Comparison of ENCODE assay signal across 24 mouse cellular contexts in the genomic region with DNA sequence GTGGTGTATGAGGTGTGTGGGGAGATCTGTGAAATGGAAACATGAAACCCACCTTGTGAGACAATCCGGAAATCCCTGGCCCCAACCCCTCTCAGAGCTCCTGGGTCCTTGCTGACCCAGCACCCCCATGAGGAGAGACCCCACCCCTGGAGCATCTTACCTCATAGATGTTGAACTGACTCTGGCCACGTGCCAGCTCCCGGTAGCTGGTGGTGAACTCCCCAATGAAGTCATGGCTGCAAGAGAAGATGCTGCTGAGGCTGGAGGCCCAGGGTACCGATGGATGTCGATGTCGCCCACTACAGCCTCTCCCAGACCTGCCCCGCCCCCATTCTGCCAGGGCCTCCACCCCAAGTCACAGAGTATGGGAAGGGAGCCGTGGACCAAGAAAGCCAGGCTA. TPM values are rescaled to one million over a fixed set of nuclear protein-coding genes. Genes with fewer than 3 reads are reported as not detected.
DNase-seq lines count a peak whose midpoint lies in the region; ATAC-seq and TF ChIP-seq lines count a peak whose summit lies in the region.
"Had no signal": no experiment of that assay in that cellular context is flagged by ENCODE, and none has a peak within 500 bp of the region (broad histone marks: within the 10 kb centered on the region; RNA-seq: fewer than 3 reads in every experiment).

No protein-coding gene starts in this region.

- peak; percentile 56 for DNase-seq in CD4-positive, CD25-positive, alpha-beta regulatory T cell, adult 2 months (ENCODE audit: low read depth, low spot score)
- DNase-seq in testis, postnatal 10 days (ENCODE audit: low spot score) = peak; percentile 67
- no peak for DNase-seq in testis, postnatal 14 days (ENCODE audit: low spot score)
- no peak for DNase-seq in CH12.LX (ENCODE audit: extremely low read depth)
- no peak for DNase-seq in MEL (ENCODE audit: low read depth, low spot score)
- no peak for DNase-seq in spleen, postnatal 36 days (ENCODE audit: low spot score in 2 of 2)
- DNase-seq: adrenal gland, adult 2 months; adrenal gland, postnatal 10 days; adrenal gland, postnatal 25 days; B cell, adult 2 months; cerebellum, adult 11 months; cerebellum, adult 18-20 months; cerebellum, adult 8-10 months; cerebellum, adult 9-11 months; cerebellum, postnatal 36 days; embryo, embryonic 11 days had no signal

- TF ChIP-seq POLR2A in CH12.LX (IDR thresholded peaks at IDR 0.05; ENCODE audit: low read depth, low read length) = no peak
- no peak for TF ChIP-seq POLR2A in MEL (IDR thresholded peaks at IDR 0.05; ENCODE audit: control insufficient read depth in 1 of 2, insufficient read depth in 1 of 2, low read depth in 1 of 2, low read length in 2 of 2, poor library complexity in 1 of 2)

- H3K4me2 ChIP-seq in CH12.LX (ENCODE audit: insufficient read depth, low read depth, poor library complexity, severe bottlenecking) = peak overlapping the region; percentile 37; the same call in 1 of the 2 replicates
- H3K4me2 ChIP-seq: embryonic facial prominence, embryonic 13.5 days; embryonic facial prominence, embryonic 15.5 days; forebrain, embryonic 12.5 days had no signal

- no peaks in the 10 kb centered on the region for H3K27me3 ChIP-seq in CH12.LX (replicated peaks)
- no peaks in the 10 kb centered on the region for H3K27me3 ChIP-seq in MEL (ENCODE audit: control insufficient read depth in 1 of 2, insufficient read depth in 2 of 2, low read length in 2 of 2)
- H3K27me3 ChIP-seq: embryonic facial prominence, embryonic 13.5 days; embryonic facial prominence, embryonic 15.5 days had no signal

- no peaks in the 10 kb centered on the region for H3K79me2 ChIP-seq in CH12.LX (replicated peaks; ENCODE audit: control insufficient read depth, extremely low read depth, insufficient read depth, poor library complexity, severe bottlenecking)
- no peaks in the 10 kb centered on the region for H3K79me2 ChIP-seq in MEL (ENCODE audit: control insufficient read depth, insufficient read depth, low read length, poor library complexity)

- H3K9ac ChIP-seq in CH12.LX (ENCODE audit: insufficient read depth, low read depth) (no peak overlapping the region), MEL (ENCODE audit: control insufficient read depth, low read depth, low read length, poor library complexity, severe bottlenecking) (no peak overlapping the region)
- H3K9ac ChIP-seq: embryonic facial prominence, embryonic 13.5 days; embryonic facial prominence, embryonic 15.5 days; forebrain, embryonic 12.5 days had no signal

- H3K27ac ChIP-seq in CH12.LX (ENCODE audit: insufficient read depth, low read depth) (no peak overlapping the region), MEL (ENCODE audit: control insufficient read depth, low read depth, low read length) (0 out of 2 replicates have a peak overlapping the region, but pooled peaks have one; percentile 89)
- H3K27ac ChIP-seq: embryonic facial prominence, embryonic 13.5 days; embryonic facial prominence, embryonic 15.5 days; forebrain, embryonic 10.5 days; forebrain, embryonic 12.5 days had no signal

- dilution Hi-C loops in CH12.LX (cut with MboI; ENCODE audit: extremely low pct_ligation_motif_present, extremely low pct_unique_long_range_greater_than_20kb, low sequenced_read_pairs) = no loop called here

- no peak for TF ChIP-seq RAD21 in CH12.LX (IDR thresholded peaks at IDR 0.05; ENCODE audit: low read depth, low read length)
- TF ChIP-seq RAD21 in MEL (IDR thresholded peaks at IDR 0.05; ENCODE audit: low read depth, low read length) = no peak

- H3K36me3 ChIP-seq in CH12.LX (replicated peaks in 1 of 2; ENCODE audit: control insufficient read depth in 1 of 2, insufficient read depth in 1 of 2, low read length in 1 of 2) (no peaks in the 10 kb centered on the region), MEL (ENCODE audit: control insufficient read depth in 1 of 2, insufficient read depth in 2 of 2, low read length in 2 of 2) (peaks cover 0 to 15% of the 10 kb centered on the region in 2 experiments; a peak in 2 of 4 replicates)
- H3K36me3 ChIP-seq: embryonic facial prominence, embryonic 13.5 days; embryonic facial prominence, embryonic 15.5 days; forebrain, embryonic 10.5 days; forebrain, embryonic 12.5 days had no signal

- TF ChIP-seq EP300 in CH12.LX (IDR thresholded peaks at IDR 0.05; ENCODE audit: low read length) (no peak), MEL (IDR thresholded peaks at IDR 0.05; ENCODE audit: low read depth in 1 of 2, low read length in 2 of 2) (no peak)

- H3K9me3 ChIP-seq in CH12.LX (replicated peaks; ENCODE audit: low read length) (no peaks in the 10 kb centered on the region), MEL (replicated peaks; ENCODE audit: insufficient read depth, low read length) (no peaks in the 10 kb centered on the region)
- H3K9me3 ChIP-seq: embryonic facial prominence, embryonic 13.5 days; embryonic facial prominence, embryonic 15.5 days; forebrain, embryonic 10.5 days; forebrain, embryonic 12.5 days had no signal

- peaks cover 36 to 71% of the 10 kb centered on the region in 2 experiments for H3K4me1 ChIP-seq in CH12.LX (ENCODE audit: control insufficient read depth in 1 of 2, insufficient read depth in 2 of 2)
- H3K4me1 ChIP-seq in MEL (ENCODE audit: control insufficient read depth in 1 of 2, insufficient read depth in 2 of 2, low read length in 2 of 2) = peaks cover 0 to 36% of the 10 kb centered on the region in 2 experiments; a peak in 2 of 4 replicates

- no peak for TF ChIP-seq CTCF in CH12.LX (conservative IDR thresholded peaks at IDR 0.05 in 1 of 2, IDR thresholded peaks at IDR 0.05 in 1 of 2; ENCODE audit: low read depth in 2 of 2, low read length in 2 of 2)
- TF ChIP-seq CTCF in MEL (IDR thresholded peaks at IDR 0.05 in 2 of 3, conservative IDR thresholded peaks at IDR 0.05 in 1 of 3; ENCODE audit: control insufficient read depth in 1 of 3, insufficient read depth in 1 of 3, low read depth in 2 of 3, low read length in 3 of 3, poor library complexity in 1 of 3, severe bottlenecking in 1 of 3) = no peak

- ATAC-seq in CD4-positive, CD25-positive, alpha-beta regulatory T cell, adult 4 months = no peak
- ATAC-seq: forebrain, embryonic 14.5 days; forebrain, embryonic 16.5 days had no signal

- H3K4me3 ChIP-seq in CH12.LX (replicated peaks in 1 of 3; ENCODE audit: low read depth in 2 of 3, low read length in 2 of 3, poor library complexity in 1 of 3) (no peak overlapping the region), MEL (ENCODE audit: control insufficient read depth in 1 of 2, insufficient read depth in 1 of 2, low read depth in 2 of 2, low read length in 2 of 2) (no peak overlapping the region)
- H3K4me3 ChIP-seq: embryonic facial prominence, embryonic 13.5 days; embryonic facial prominence, embryonic 15.5 days; erythroblast, embryonic 14.5 days; forebrain, embryonic 10.5 days; forebrain, embryonic 12.5 days had no signal

- in situ Hi-C loops in CH12.LX (cut with MboI; ENCODE audit: low pct_ligation_motif_present, low pct_unique_long_range_greater_than_20kb, low sequenced_read_pairs) = no loop called here

TF ChIP-seq in CH12.LX, 34 proteins besides CTCF, POLR2A, EP300 and RAD21:
- TF ChIP-seq PAX5 (IDR thresholded peaks at IDR 0.05; ENCODE audit: low read length) = no peak
- TF ChIP-seq ZNF384 (IDR thresholded peaks at IDR 0.05; ENCODE audit: low read depth, low read length) = no peak
- no peak for TF ChIP-seq MAX (IDR thresholded peaks at IDR 0.05; ENCODE audit: low read length)
- no peak for TF ChIP-seq SIN3A (IDR thresholded peaks at IDR 0.05; ENCODE audit: low read length)
- TF ChIP-seq BHLHE40 (IDR thresholded peaks at IDR 0.05; ENCODE audit: low read depth, low read length) = no peak
- TF ChIP-seq MXI1 (IDR thresholded peaks at IDR 0.05; ENCODE audit: low read depth, low read length) = no peak
- no peak for TF ChIP-seq JUN (IDR thresholded peaks at IDR 0.05; ENCODE audit: insufficient read depth, low read depth, low read length)
- no peak for TF ChIP-seq MEF2A (IDR thresholded peaks at IDR 0.05; ENCODE audit: borderline replicate concordance, low read depth, low read length)
- TF ChIP-seq NRF1 (IDR thresholded peaks at IDR 0.05; ENCODE audit: low read depth, low read length) = no peak

TF ChIP-seq in MEL, 35 proteins besides CTCF, POLR2A, EP300 and RAD21:
- TF ChIP-seq UBTF (IDR thresholded peaks at IDR 0.05; ENCODE audit: borderline replicate concordance, insufficient read depth, low read depth, low read length) (no peak), ZMIZ1 (IDR thresholded peaks at IDR 0.05; ENCODE audit: low read depth, low read length) (no peak), SMC3 (IDR thresholded peaks at IDR 0.05; ENCODE audit: low read depth, low read length) (no peak), JUND (IDR thresholded peaks at IDR 0.05; ENCODE audit: low read depth, low read length) (no peak), MEF2A (IDR thresholded peaks at IDR 0.05; ENCODE audit: extremely low read depth, insufficient replicate concordance, low read depth, low read length, poor library complexity, severe bottlenecking) (no peak), MAZ (IDR thresholded peaks at IDR 0.05; ENCODE audit: low read depth, low read length) (no peak), TCF12 (IDR thresholded peaks at IDR 0.05; ENCODE audit: low read depth, low read length) (no peak), CHD1 (IDR thresholded peaks at IDR 0.05; ENCODE audit: low read depth, low read length) (no peak), E2F4 (IDR thresholded peaks at IDR 0.05; ENCODE audit: borderline replicate concordance, low read depth, low read length) (no peak), GABPA (IDR thresholded peaks at IDR 0.05; ENCODE audit: low read depth, low read length) (no peak), KAT2A (conservative IDR thresholded peaks at IDR 0.05; ENCODE audit: low read depth, low read length) (no peak), NRF1 (IDR thresholded peaks at IDR 0.05; ENCODE audit: insufficient read depth, low read depth, low read length, poor library complexity, severe bottlenecking) (no peak), SIN3A (IDR thresholded peaks at IDR 0.05; ENCODE audit: low read length) (no peak), MAX (IDR thresholded peaks at IDR 0.05; ENCODE audit: low read length) (no peak), POLR2AphosphoS5 (IDR thresholded peaks at IDR 0.05; ENCODE audit: borderline replicate concordance, low read depth, low read length) (no peak)

RNA-seq across cellular contexts. Expression of a gene that starts 59.2 kb away (rescaled TPM):
- polyA plus RNA-seq in CD4-positive, CD25-positive, alpha-beta regulatory T cell, adult 4 months (2017; shearing (Covaris generic)) = not detected
- total RNA-seq in CH12.LX (2012; rRNA removed) (0.17 and 0.34 TPM in 2 replicates), CH12.LX (2014; rRNA removed) (0.12 TPM in 1 of 2 replicates, not detected in the other), MEL (2012; rRNA removed) (5.4 and 9.5 TPM in 2 replicates)
- polyA plus RNA-seq in CH12.LX (2012; ENCODE audit: insufficient read length, low read depth) (0.30 TPM in 1 of 2 replicates, not detected in the other), MEL (2012; ENCODE audit: insufficient read depth in 1 of 2, insufficient read length in 2 of 2, low read depth in 1 of 2, low replicate concordance in 2 of 2, missing spikeins in 1 of 2) (1 to 10 TPM in 1 of 2 experiments, not detected in 1; 7.0 TPM)
- polyA plus RNA-seq: forebrain, embryonic 14.5 days; forebrain, embryonic 16.5 days had no signal

Comparison
In these comparisons a context has a peak if more than half of its experiments do, and no peak if none do; other contexts are left out.
1. DNase-seq: peak in CD4-positive, CD25-positive, alpha-beta regulatory T cell, adult 2 months (single experiment) and testis, postnatal 10 days (single experiment); none in testis, postnatal 14 days (single experiment), CH12.LX (single experiment), MEL (single experiment) and spleen, postnatal 36 days (0 of 2).